Mouse (Mus musculus) olfactory bulb, adult 2 months (tissue): ENCODE measurements around the gene Wfdc5. TPM values are rescaled to one million over a fixed set of nuclear protein-coding genes. Genes with fewer than 3 reads are reported as not detected.

Experiments used
- H3K27ac ChIP-seq: fragments of 200-500 bp; 2 replicates; pipeline ENCODE4 v1.5.1; 2012; ENCODE audit warnings: low read depth, low read length; ENCODE audit not compliant: insufficient read depth
- H3K4me1 ChIP-seq: fragments of 200-500 bp; 2 replicates; pipeline ENCODE4 v1.6.1; 2012; ENCODE audit warnings: low read length; ENCODE audit not compliant: control insufficient read depth, insufficient read depth
- H3K4me3 ChIP-seq: fragments of 200-500 bp; 2 replicates; pipeline ENCODE4 v1.5.1; 2012; ENCODE audit warnings: mild to moderate bottlenecking, low read depth, low read length, moderate library complexity; ENCODE audit not compliant: insufficient read depth
- CTCF ChIP-seq: fragments of 200-500 bp; IDR thresholded peaks from 2 replicates; pipeline ENCODE4 v1.5.1; 2012; ENCODE audit warnings: low read depth, mild to moderate bottlenecking, low read length, moderate library complexity; ENCODE audit not compliant: insufficient read depth
- POLR2A ChIP-seq: fragments of 200-500 bp; IDR thresholded peaks from 2 replicates; pipeline ENCODE4 v1.6.1; 2012; ENCODE audit warnings: mild to moderate bottlenecking, low read depth, low read length, moderate library complexity; ENCODE audit not compliant: insufficient read depth
- WGBS: fragments of 180-500 bp; shearing (Covaris S2); methylation state at CpG from one replicate; pipeline ENCODE4 v1.1.7; 2018; 5-methylcytosine and 5-hydroxymethylcytosine counted together
- polyA plus RNA-seq: library from polyadenylated mRNA; stranded (reverse); fragments of >200 nt; gene quantifications from 2 replicates; pipeline ENCODE4 v1.2.4, GENCODE M21; 2012; ENCODE audit warnings: low replicate concordance; ENCODE audit not compliant: missing spikeins, insufficient read depth, insufficient read length

Gene Wfdc5
- polyA plus RNA-seq, 1 experiment = not detected

- Histone ChIP-seq H3K4me1 (peaks cover 8% of the 10 kb centered on the region; the same call in 1 of the 2 replicates), H3K4me3 (no peak overlapping the region), H3K27ac (no peak overlapping the region)
- TF ChIP-seq POLR2A = no peak
- 94% methylated on average over 5 of the region's 5 CpGs for WGBS
Measured at GRCm38 (mm10) chr2:164164941-164165340, 17.6 kb downstream of the Wfdc5 start.

DNA sequence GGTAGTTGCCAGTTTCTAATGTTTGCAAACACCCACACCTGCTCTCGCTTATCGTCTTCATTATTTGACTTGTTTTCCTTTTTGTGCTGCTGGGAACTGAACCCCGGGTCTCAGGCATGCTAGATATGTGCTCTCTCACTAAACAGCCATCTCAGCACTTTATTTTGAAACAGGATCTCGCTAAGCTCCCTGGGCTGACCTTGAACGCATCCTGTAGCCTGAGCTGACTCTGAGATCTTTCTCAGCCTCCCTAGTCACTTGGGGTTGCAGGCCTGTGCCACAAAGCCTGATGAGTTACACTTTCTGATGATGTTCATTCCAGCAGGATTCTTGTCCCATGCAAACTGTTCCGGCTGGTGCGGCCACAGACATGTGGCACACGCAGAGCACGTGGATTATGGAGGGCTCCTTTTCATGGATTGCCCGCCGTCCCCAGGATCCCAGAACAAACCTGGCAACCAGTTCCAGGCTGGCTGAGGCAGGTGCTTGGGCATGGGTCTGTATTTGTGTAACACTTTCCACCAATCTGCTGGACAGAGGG is 21.0 kb downstream of the Wfdc5 start:
- Histone ChIP-seq H3K4me1 (no peaks in the 10 kb centered on the region), H3K27ac (no peak overlapping the region), H3K4me3 (no peak overlapping the region)
- TF ChIP-seq POLR2A = no peak
- TF ChIP-seq CTCF = no peak
- 88% methylated on average over 11 of the region's 11 CpGs for WGBS

GRCm38 (mm10) chr2:164158838-164159237 is 23.7 kb downstream of the Wfdc5 start:
- no peak for TF ChIP-seq POLR2A
- TF ChIP-seq CTCF = no peak
- WGBS = 64% methylated on average over 2 of the region's 2 CpGs

GRCm38 (mm10) chr2:164156158-164156557 is 26.4 kb downstream of the Wfdc5 start:
- Histone ChIP-seq H3K4me3 (no peak overlapping the region), H3K27ac (no peak overlapping the region), H3K4me1 (no peaks in the 10 kb centered on the region)
- TF ChIP-seq CTCF (no peak), POLR2A (no peak)
- WGBS = 87% methylated on average over 7 of the region's 7 CpGs

More at GRCm38 (mm10) chr2:164158838-164159237, 23.7 kb downstream of the Wfdc5 start:
- no peak overlapping the region for H3K4me3 ChIP-seq
- no peaks in the 10 kb centered on the region for H3K4me1 ChIP-seq
- no peak overlapping the region for H3K27ac ChIP-seq

DNA sequence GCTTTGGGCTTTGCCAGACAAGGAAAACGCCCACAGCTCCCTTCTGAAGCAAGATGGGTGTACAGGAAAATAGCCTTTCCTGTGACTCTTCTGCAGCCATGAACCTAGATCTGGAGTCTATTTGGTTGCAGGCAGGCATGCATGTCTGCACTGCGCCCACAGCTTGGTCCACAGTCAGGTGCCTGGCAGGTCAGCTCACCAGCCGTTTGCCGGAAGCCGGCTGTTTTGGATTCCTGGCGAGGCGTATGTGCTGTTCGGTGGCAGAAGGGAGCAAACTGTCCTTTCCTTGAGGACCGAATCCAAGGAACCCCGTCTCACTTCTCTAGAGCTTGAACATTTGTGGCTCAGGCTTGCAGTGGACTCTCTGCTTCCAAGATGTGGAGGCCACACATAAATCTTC is 28.5 kb downstream of the Wfdc5 start:
- TF ChIP-seq CTCF = no peak
- TF ChIP-seq POLR2A = no peak
- H3K4me3 ChIP-seq = no peak overlapping the region
- WGBS = 93% methylated on average over 10 of the region's 10 CpGs
- no peak overlapping the region for H3K27ac ChIP-seq
- peaks cover 7% of the 10 kb centered on the region for H3K4me1 ChIP-seq

GRCm38 (mm10) chr2:164152341-164152740 is 30.2 kb downstream of the Wfdc5 start:
- no peak overlapping the region for H3K4me3 ChIP-seq
- H3K4me1 ChIP-seq = peaks cover 7% of the 10 kb centered on the region
- 96% methylated on average over 11 of the region's 11 CpGs for WGBS
- TF ChIP-seq POLR2A (no peak), CTCF (no peak)
- H3K27ac ChIP-seq = no peak overlapping the region

DNA sequence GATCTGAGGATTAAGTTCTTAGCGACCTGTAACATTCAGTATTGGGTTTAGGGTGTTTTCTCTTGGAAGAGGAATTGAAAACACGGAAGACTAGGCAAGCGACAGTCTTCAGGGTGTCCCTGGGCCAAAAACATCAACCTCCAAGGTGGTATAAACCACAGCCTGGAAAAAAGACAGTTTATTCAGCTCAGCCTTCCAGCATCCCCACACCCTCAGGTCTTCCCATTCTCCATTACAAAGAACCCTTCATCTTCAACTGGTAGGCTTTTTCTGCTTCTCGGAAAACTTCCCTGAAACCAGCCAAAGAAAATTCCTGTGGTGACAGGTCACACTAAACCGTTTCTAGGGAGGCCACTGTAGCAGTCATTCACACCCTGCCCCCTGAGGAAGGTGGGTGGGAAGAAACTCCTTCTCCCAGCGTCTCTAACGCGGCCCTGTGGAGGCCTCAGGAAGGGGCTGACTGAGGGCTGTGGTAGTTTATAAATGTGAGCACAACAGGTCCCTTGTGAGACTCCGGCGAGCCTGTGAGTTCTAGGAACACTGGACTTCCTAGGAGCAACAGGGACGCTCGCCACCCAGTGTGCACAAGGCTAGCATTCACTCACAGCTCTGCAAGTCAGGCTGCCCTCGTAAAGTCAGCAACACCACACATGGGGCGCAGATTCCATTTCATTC is 32.3 kb downstream of the Wfdc5 start:
- no peak overlapping the region for H3K4me3 ChIP-seq
- no peak overlapping the region for H3K27ac ChIP-seq
- TF ChIP-seq CTCF (no peak), POLR2A (no peak)
- 49% methylated on average over 14 of the region's 14 CpGs for WGBS
- H3K4me1 ChIP-seq = peaks cover 7% of the 10 kb centered on the region

DNA sequence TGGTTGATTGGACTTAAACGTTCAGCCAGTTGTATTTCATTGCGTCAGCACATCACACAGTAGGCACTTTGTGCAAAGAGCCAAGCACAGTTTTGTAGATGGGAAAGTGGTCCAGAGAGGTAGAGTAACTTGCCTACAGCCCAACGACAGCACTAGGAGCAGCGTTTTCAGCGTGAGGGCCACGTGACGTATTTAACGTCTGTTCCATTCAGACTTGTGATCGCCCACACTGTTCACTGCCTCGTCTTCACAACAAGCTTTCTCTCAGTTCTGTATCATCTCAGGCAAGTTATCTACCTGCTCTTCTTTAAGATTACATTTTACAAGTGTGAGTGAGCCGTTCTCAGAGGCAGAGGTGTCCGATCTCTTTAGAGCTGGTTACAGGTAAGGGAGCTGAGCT is 36.0 kb downstream of the Wfdc5 start:
- WGBS = 84% methylated on average over 12 of the region's 12 CpGs
- TF ChIP-seq POLR2A (no peak), CTCF (no peak)
- no peak overlapping the region for H3K27ac ChIP-seq
- no peak overlapping the region for H3K4me3 ChIP-seq
- H3K4me1 ChIP-seq = peaks cover 7% of the 10 kb centered on the region

DNA sequence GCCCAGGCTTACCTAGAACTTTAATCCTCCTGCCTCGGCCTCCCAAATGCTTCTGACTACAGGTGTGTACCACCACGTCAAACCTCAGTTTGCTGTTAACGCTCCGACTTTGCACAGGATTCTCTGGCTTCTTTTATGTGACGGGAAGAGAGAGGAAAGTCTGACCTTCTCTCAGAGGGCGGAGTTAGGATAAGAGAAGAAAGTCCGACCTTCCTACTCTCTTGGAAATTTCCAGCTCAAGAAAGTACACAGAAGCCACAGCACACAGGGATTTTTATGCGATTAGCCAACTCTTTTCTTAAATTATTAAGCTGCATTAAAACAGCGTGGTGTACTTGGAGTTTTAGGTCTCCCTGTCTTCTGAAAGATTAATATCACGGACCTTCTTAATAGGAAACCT is 38.0 kb downstream of the Wfdc5 start:
- Histone ChIP-seq H3K4me3 (no peak overlapping the region), H3K27ac (no peak overlapping the region), H3K4me1 (no peaks in the 10 kb centered on the region; the same call in 1 of the 2 replicates)
- WGBS = 93% methylated on average over 10 of the region's 10 CpGs
- TF ChIP-seq POLR2A (no peak), CTCF (no peak)

- H3K4me3 ChIP-seq = no peak overlapping the region
- H3K4me1 ChIP-seq = no peaks in the 10 kb centered on the region; the same call in 1 of the 2 replicates
- WGBS = 65% methylated on average over 6 of the region's 6 CpGs
- TF ChIP-seq CTCF = no peak
- no peak for TF ChIP-seq POLR2A
- no peak overlapping the region for H3K27ac ChIP-seq
Measured at GRCm38 (mm10) chr2:164144025-164144424, 38.5 kb downstream of the Wfdc5 start.
